Mouse (Mus musculus): ENCODE data around the gene Cald1. TPM values are rescaled to one million over a fixed set of nuclear protein-coding genes. Genes with fewer than 3 reads are reported as not detected.

The Cald1 gene
- 73.1 and 79.4 TPM in 2 replicates for polyA plus RNA-seq (2015; fragmentation: Nextera tagmentation; extraction: Ambion mirVana)

DNA sequence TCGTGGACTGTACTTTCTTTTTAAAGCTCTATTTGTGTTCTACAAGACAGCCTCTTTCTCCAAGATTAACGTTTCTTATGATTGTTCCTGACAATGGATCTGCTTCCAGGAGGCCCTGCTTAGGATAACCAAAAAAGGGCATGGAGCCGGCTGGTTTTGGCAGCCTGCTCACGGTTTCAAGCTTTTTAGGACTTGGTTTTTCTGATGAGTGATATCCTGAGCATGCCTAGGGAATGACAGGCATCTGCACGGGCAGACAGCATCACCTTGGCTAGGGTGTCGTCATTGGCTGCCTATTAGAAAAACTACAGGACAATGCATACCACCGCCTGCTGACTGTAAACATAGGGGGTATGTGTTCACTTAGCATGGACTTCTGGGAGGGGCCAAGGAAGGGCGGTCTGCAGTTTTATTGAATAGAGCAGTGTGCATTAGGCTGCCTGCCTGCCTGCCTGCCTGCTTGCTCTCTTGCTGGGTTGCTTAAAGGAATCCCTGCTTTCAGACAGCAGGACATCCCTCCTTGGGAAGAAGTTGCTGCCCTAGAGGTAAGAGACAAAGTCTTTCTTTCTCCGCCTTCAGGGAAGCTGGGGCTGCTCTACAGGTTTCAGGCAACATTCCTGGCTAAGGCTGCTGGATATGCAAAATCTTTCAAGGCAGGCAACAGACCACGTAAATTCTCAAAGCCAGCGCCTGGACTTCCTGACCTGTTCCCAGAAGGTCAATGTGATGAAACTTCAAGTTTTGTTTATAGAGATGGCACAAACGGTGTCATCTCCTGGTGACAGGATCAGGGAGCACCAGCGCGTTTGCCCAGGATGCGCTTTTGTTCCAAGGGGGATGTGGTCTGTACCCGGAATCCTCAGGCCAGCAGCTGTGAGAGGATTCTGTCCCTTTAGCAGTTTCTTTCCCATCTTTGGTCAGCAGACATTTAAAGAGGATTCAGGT lies at the start of gene Cald1:
Gene Cald1, plus strand, starts transcription at position 380 of the 945 bp plus-strand sequence.
- Histone ChIP-seq H3K27ac (no peak within 1 kb of the TSS), H3K9me3 (replicated peaks) (no peaks in the 10 kb centered on the region), H3K27me3 (no peaks in the 10 kb centered on the region), H3K36me3 (ENCODE audit: poor library complexity, severe bottlenecking) (no peaks in the 10 kb centered on the region), H3K9ac (peak within 1 kb of the TSS; percentile 35; the same call in 1 of the 2 replicates), H3K4me2 (peak within 1 kb of the TSS; percentile 53), H3K4me3 (peak within 1 kb of the TSS; percentile 20), H3K4me1 (peaks cover 24% of the 10 kb centered on the region)
- 5% methylated on average over 16 of the region's 16 CpGs for WGBS
- ATAC-seq, result peak; percentile 66

DNA sequence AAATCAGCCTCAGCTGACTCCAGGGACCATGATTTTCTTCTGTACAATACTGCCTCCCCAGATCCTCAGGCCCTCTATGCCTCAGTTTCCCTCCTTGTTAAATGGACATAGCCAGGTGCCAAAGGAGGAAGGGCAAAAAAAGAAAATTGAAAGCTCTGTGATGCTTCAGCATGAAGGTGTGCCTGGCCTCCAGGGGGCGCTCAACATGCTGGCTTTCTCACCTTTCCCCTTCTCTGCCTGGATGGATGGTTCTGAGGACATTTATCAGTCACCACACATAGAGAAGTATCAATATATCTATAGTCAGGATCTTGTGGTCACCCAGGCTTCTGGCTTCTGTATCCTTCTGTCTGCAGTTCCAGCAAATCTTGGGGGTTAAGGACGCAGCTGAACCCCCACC lies 49.3 kb upstream of the Cald1 start:
- WGBS, result 33% methylated on average over 2 of the region's 2 CpGs
- Histone ChIP-seq H3K4me1 (peaks cover under 1% of the 10 kb centered on the region; the same call in 1 of the 2 replicates), H3K4me3 (no peak overlapping the region)

DNA sequence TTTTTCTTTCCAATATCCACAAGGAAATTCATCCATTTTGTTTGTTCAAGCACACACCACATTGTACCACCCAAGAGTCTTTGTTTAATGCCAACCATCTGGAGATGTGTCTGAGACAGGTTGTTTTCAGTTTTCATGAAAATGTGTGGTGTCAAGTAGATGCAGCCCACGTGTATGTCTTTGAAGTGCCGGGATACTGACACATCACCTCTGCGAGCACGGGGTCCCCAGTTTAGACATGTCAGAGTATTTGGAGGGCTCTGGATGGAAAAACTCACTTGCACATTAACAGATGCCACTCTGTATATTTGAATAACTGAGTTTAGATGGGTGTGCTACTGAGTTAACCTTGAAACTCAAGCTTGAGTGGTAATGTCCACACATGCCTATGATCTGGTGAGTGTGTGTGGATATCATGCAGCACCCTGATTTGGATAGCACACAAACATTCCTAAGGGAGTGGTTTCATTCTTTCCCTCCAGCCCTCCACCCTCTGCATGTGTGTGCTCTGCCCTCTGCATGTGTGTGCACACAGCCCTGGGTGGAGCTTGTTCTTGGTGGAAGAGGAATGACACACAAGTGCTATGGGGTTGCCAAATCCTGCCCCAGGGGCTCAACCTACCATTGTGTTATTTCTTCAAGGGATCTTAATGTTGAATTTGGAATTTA lies 45.7 kb upstream of the Cald1 start:
- Histone ChIP-seq H3K9ac (no peak overlapping the region), H3K4me3 (no peak overlapping the region), H3K27me3 (no peaks in the 10 kb centered on the region), H3K27ac (no peak overlapping the region), H3K9me3 (replicated peaks) (no peaks in the 10 kb centered on the region), H3K36me3 (ENCODE audit: poor library complexity, severe bottlenecking) (no peaks in the 10 kb centered on the region), H3K4me1 (no peaks in the 10 kb centered on the region), H3K4me2 (no peak overlapping the region)
- WGBS, result 86% methylated on average over 4 of the region's 4 CpGs
- ATAC-seq, result no peak

More for the DNA sequence above, 49.3 kb upstream of the Cald1 start:
- Histone ChIP-seq H3K9me3 (replicated peaks) (no peaks in the 10 kb centered on the region), H3K4me2 (no peak overlapping the region), H3K9ac (no peak overlapping the region), H3K27me3 (no peaks in the 10 kb centered on the region), H3K27ac (no peak overlapping the region), H3K36me3 (ENCODE audit: poor library complexity, severe bottlenecking) (no peaks in the 10 kb centered on the region)
- no peak for ATAC-seq

DNA sequence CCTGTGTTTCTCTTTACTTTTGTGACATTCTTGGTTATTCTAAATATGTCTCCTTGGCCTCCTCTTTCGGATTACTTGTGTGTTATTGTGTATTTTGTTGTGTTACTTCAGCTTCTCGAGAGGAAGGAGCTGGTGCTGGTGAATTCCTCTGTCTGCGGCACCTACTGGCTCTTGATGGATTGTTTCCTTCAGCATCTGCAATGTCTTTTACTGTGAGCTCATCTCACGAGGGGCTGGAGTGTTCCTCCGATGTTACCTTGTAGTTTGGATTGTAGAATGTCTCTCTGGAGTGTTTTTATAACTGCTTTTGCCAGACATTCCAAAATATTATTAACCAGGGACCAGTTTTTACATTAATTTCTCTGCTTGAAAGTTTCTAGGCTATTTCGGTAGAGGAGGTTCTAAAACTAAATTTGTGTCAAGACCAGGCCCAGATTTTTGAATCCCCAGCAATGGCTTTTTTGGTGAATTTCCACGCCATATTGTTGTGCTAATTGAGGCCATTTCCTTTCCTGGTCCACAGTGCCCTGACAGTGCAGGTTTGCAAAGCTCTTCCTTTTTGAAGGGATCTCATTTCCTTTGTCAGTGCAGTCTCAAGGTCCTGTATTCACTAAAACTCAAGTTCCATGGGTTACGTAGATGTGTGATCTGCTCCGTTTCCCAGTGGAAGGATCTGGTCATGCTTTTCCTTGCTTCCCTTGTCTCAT lies 43.9 kb upstream of the Cald1 start:
- no peaks in the 10 kb centered on the region for H3K9me3 ChIP-seq (replicated peaks)
- H3K36me3 ChIP-seq (ENCODE audit: poor library complexity, severe bottlenecking), result no peaks in the 10 kb centered on the region
- 90% methylated on average over 9 of the region's 9 CpGs for WGBS
- no peaks in the 10 kb centered on the region for H3K4me1 ChIP-seq
- H3K4me3 ChIP-seq, result no peak overlapping the region
- H3K27me3 ChIP-seq, result no peaks in the 10 kb centered on the region
- no peak overlapping the region for H3K4me2 ChIP-seq
- H3K9ac ChIP-seq, result no peak overlapping the region
- no peak for ATAC-seq
- H3K27ac ChIP-seq, result no peak overlapping the region

DNA sequence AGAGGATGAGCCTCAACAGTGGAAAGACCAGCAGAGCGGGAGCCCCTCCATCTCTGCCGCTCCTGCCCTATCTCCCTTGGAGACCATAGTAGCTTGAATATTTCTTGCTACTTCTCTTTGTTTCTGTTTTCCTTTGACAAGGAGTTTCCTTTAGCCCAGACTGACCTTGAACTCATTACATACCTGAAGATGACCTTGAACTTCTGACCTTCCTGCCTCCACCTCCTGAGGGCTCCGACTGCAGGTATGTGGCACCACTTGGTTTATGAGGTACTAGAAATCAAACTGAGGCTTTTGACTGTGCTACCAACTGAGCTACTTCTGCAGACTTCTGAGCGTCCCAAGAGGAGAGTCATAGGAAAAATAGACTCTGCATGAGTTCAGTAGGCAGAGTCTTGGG lies 38.8 kb upstream of the Cald1 start:
- ATAC-seq, result no peak

DNA sequence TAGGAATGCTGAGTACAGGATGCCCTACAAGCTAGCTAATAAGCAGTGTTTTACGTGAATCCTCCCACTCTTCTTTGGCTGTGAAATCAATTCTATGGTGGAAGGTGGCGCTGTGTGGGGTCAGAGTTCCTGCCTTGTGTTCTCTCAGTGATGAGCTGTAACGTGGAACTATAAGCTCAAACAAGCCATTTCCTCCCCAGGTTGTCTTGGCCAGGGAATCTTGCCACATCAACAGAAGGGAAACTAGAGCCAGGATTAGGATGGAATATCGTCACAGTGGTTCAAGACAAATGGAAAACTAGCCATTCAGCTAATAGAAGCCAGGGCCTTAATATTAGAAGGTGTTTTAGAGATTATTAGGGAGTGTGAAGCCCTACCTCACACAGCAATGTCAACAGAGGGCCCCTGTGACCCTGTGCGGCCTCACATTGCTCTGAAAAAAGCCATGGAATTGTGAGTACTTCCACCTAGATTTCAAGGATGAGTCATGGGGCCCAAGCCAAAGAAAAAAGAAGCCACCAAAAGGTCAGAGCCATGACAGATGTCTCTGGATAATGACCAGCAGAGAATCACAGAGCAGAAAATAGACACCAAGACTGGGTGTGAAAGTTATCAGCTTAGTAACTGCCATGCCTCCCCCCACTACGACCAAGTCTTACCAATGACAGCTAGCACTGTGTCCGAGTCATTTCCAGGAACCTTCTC lies 33.0 kb upstream of the Cald1 start:
- 89% methylated on average over 7 of the region's 7 CpGs for WGBS
- Histone ChIP-seq H3K27me3 (no peaks in the 10 kb centered on the region), H3K9ac (no peak overlapping the region), H3K4me3 (no peak overlapping the region), H3K9me3 (replicated peaks) (no peaks in the 10 kb centered on the region), H3K36me3 (ENCODE audit: poor library complexity, severe bottlenecking) (no peaks in the 10 kb centered on the region), H3K4me2 (no peak overlapping the region), H3K4me1 (no peaks in the 10 kb centered on the region), H3K27ac (no peak overlapping the region)
- no peak for ATAC-seq

More for the DNA sequence above, 38.8 kb upstream of the Cald1 start:
- H3K36me3 ChIP-seq (ENCODE audit: poor library complexity, severe bottlenecking), result no peaks in the 10 kb centered on the region
- H3K9me3 ChIP-seq (replicated peaks), result no peaks in the 10 kb centered on the region
- WGBS, result 91% methylated on average over 4 of the region's 4 CpGs
- H3K4me3 ChIP-seq, result no peak overlapping the region
- H3K27ac ChIP-seq, result no peak overlapping the region
- H3K4me1 ChIP-seq, result no peaks in the 10 kb centered on the region
- H3K4me2 ChIP-seq, result no peak overlapping the region
- no peak overlapping the region for H3K9ac ChIP-seq
- H3K27me3 ChIP-seq, result no peaks in the 10 kb centered on the region

DNA sequence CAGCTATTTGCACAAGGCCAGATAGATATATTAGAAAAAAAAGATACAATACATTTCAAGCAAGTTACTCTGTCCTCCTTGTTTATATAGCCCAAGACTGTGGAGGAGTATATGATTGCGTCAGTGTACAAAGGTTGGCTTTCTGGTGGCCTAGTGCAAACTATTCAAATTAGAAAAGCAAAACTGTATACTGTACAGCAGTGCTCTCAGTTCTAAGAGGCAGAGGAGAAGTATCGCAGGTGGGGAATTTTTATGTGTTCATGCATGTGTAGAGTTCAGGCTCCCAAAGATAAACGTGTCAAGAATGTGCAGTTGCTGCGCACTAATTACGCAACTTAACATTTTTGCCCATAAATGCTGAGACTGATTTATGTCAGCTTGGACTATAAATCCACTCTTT lies 31.0 kb upstream of the Cald1 start:
- Histone ChIP-seq H3K4me1 (no peaks in the 10 kb centered on the region), H3K27ac (no peak overlapping the region), H3K9me3 (replicated peaks) (no peaks in the 10 kb centered on the region), H3K9ac (no peak overlapping the region), H3K36me3 (ENCODE audit: poor library complexity, severe bottlenecking) (no peaks in the 10 kb centered on the region), H3K27me3 (no peaks in the 10 kb centered on the region), H3K4me3 (no peak overlapping the region), H3K4me2 (no peak overlapping the region)
- no peak for ATAC-seq
- 94% methylated on average over 5 of the region's 5 CpGs for WGBS

DNA sequence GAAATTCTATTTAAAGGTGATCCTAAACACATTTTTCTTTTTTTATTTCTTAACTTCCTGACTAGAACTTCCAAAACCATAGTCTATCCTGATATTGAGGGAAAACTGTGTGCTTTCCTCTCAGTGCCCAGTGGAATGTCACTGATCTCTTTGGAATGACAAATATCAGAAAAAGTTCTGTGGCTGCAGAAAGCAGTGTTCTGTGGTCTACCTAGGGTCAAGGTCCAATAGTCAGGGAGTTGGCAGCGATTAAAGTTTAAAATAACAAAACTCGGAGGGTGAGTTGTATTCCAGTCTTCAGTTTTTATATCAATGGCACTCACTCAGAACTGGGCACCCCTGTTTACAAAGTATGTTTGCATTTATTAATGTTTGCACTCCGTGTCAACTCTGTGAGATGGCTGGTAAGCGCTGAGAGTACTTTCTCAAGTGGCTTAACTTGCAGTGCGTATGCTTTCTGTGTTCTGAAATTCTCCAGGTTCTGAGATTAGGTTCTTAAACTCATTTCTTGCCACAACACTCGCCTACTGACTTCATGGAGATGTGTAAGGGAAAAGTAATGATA lies 18.7 kb upstream of the Cald1 start:
- no peaks in the 10 kb centered on the region for H3K4me1 ChIP-seq
- no peaks in the 10 kb centered on the region for H3K9me3 ChIP-seq (replicated peaks)
- no peak overlapping the region for H3K9ac ChIP-seq
- ATAC-seq, result no peak
- no peaks in the 10 kb centered on the region for H3K36me3 ChIP-seq (ENCODE audit: poor library complexity, severe bottlenecking)
- 88% methylated on average over 6 of the region's 6 CpGs for WGBS
- no peak overlapping the region for H3K27ac ChIP-seq
- H3K27me3 ChIP-seq, result no peaks in the 10 kb centered on the region
- no peak overlapping the region for H3K4me2 ChIP-seq
- H3K4me3 ChIP-seq, result no peak overlapping the region

DNA sequence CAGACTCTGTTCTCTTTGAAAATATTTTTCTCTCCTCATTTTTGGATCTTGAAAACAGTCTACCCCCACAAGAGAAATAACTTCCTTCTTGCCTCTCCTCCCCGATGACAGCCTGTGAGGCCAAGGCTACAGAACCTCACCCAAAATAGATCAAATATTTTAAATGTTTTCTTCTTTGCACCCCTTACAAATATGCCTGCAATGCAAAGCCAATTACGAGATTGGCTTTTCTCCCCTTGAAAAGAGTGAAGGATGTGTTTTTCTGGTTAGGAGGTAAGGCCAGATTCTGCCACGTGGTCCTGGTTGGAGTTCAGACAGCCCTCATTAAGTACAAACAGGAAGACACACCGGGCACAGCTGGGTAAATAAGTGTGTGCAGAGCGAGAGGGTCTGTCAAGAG lies 14.9 kb upstream of the Cald1 start:
- no peak overlapping the region for H3K4me2 ChIP-seq
- WGBS, result 75% methylated on average over 5 of the region's 5 CpGs
- no peaks in the 10 kb centered on the region for H3K27me3 ChIP-seq
- H3K4me1 ChIP-seq, result no peaks in the 10 kb centered on the region
- H3K9me3 ChIP-seq (replicated peaks), result no peaks in the 10 kb centered on the region
- H3K4me3 ChIP-seq, result no peak overlapping the region
- H3K27ac ChIP-seq, result no peak overlapping the region
- no peak for ATAC-seq
- no peaks in the 10 kb centered on the region for H3K36me3 ChIP-seq (ENCODE audit: poor library complexity, severe bottlenecking)
- no peak overlapping the region for H3K9ac ChIP-seq

DNA sequence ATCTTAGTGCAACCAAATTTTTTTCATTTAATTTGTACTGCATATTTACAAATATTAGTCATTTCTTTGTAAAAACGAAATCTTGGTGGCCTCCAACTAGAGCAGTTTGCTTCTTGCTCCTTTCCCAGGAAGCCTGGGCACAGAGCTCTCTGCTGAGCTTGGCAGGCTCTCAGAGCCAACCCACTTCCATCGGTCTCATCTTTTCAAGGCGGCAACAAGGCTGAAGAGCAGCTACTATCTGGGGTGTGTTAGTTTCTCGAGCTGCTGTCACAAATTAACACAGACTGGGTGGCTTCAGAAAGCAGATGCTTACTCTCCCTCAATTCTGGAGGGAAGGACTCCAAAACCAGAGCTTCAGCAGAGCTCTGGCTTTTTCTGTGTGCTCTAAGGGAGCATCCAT lies 10.2 kb upstream of the Cald1 start:
- no peak for ATAC-seq
- no peak overlapping the region for H3K27ac ChIP-seq
- no peak overlapping the region for H3K9ac ChIP-seq
- WGBS, result 74% methylated on average over 4 of the region's 4 CpGs
- no peaks in the 10 kb centered on the region for H3K4me1 ChIP-seq
- H3K4me3 ChIP-seq, result no peak overlapping the region
- H3K4me2 ChIP-seq, result no peak overlapping the region
- H3K36me3 ChIP-seq (ENCODE audit: poor library complexity, severe bottlenecking), result no peaks in the 10 kb centered on the region
- H3K9me3 ChIP-seq (replicated peaks), result no peaks in the 10 kb centered on the region
- H3K27me3 ChIP-seq, result no peaks in the 10 kb centered on the region

DNA sequence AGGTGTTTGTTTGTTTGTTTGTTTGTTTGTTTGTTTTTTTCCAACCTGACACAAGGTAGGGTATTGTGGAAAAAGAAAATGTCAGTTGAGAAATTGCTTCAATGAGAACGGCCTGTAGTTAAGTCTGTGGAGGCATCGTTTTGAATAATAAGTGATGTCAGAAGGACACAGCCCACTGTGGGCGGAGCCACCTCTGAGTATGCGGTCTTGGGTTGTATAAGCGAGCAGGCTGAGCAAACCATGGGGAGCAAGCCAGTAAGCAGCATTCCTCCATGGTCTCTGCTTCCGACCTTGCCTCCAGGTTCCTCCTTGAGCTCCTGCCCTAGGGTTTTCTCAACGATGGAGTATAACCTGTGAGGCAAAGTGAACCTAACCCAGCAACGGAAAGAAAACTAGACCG lies 7.6 kb upstream of the Cald1 start:
- Histone ChIP-seq H3K9ac (no peak overlapping the region), H3K4me1 (no peaks in the 10 kb centered on the region), H3K36me3 (ENCODE audit: poor library complexity, severe bottlenecking) (no peaks in the 10 kb centered on the region), H3K27ac (no peak overlapping the region), H3K27me3 (no peaks in the 10 kb centered on the region), H3K4me2 (no peak overlapping the region), H3K4me3 (no peak overlapping the region), H3K9me3 (replicated peaks) (no peaks in the 10 kb centered on the region)
- WGBS, result 95% methylated on average over 9 of the region's 9 CpGs
- ATAC-seq, result no peak
